Mouse (Mus musculus) hindbrain, embryonic 16.5 days (tissue): ENCODE results near the gene Calm2. TPM values are rescaled to one million over a fixed set of nuclear protein-coding genes. Genes with fewer than 3 reads are reported as not detected.
A peak's percentile ranks its signal among the peaks of the same experiment; 100 is the strongest.

Source experiments
- ATAC-seq: fragments of 200-750 bp; cut with Nextera tagmentation; 2 replicates; pipeline ENCODE4 v1.8.0; 2017; ENCODE audit warnings: moderate TSS enrichment, moderate library complexity
- H3K27ac ChIP-seq: fragments of 300-500 bp; sonication (generic); 2 replicates; pipeline ENCODE4 v1.5.1; 2014; ENCODE audit warnings: low read depth, mild to moderate bottlenecking, control low read depth, low read length, moderate library complexity
- H3K27me3 ChIP-seq: fragments of 300-500 bp; sonication (generic); replicated peaks from 2 replicates; pipeline ENCODE4 v1.6.1; 2014; ENCODE audit warnings: low read length; ENCODE audit not compliant: control insufficient read depth, insufficient read depth
- H3K36me3 ChIP-seq: fragments of 300-500 bp; sonication (generic); 2 replicates; pipeline ENCODE4 v1.6.1; 2014; ENCODE audit warnings: mild to moderate bottlenecking, low read length, moderate library complexity, mixed read lengths; ENCODE audit not compliant: control insufficient read depth, insufficient read depth
- H3K4me1 ChIP-seq: fragments of 300-500 bp; sonication (generic); 2 replicates; pipeline ENCODE4 v1.6.1; 2014; ENCODE audit warnings: low read depth, low read length; ENCODE audit not compliant: control insufficient read depth, insufficient read depth
- H3K4me2 ChIP-seq: fragments of 300-500 bp; sonication (generic); 2 replicates; pipeline ENCODE4 v1.6.1; 2014; ENCODE audit warnings: mild to moderate bottlenecking, low read length, control low read depth, moderate library complexity
- H3K4me3 ChIP-seq: fragments of 300-500 bp; sonication (generic); 2 replicates; pipeline ENCODE4 v1.5.1; 2014; ENCODE audit warnings: mild to moderate bottlenecking, low read length, control low read depth, moderate library complexity
- H3K9ac ChIP-seq: fragments of 300-500 bp; sonication (generic); 2 replicates; pipeline ENCODE4 v1.6.1; 2014; ENCODE audit warnings: low read depth, mild to moderate bottlenecking, control low read depth, low read length, moderate library complexity
- H3K9me3 ChIP-seq: fragments of 300-500 bp; sonication (generic); 2 replicates; pipeline ENCODE4 v1.6.1; 2014; ENCODE audit warnings: mild to moderate bottlenecking, low read length, moderate library complexity; ENCODE audit not compliant: control insufficient read depth
- WGBS: fragments of 180-500 bp; shearing (Covaris S2); extraction: QIAGEN DNeasy Blood & Tissue Kit; methylation state at CpG from one replicate; pipeline ENCODE4 v1.1.7; 2014; 5-methylcytosine and 5-hydroxymethylcytosine counted together
- polyA plus RNA-seq: library from polyadenylated mRNA; unstranded; fragments of >200 nt; fragmentation: Nextera tagmentation; extraction: Ambion mirVana; gene quantifications from 2 replicates; pipeline ENCODE4 v1.2.1, GENCODE M21; 2015

Gene Calm2
- polyA plus RNA-seq, 1 experiment from 2014 or later: 3,155 TPM

- peak; percentile 60; the same call in 1 of the 2 replicates for ATAC-seq
- Histone ChIP-seq H3K36me3 (no peaks in the 10 kb centered on the region), H3K4me3 (no peak overlapping the region), H3K9me3 (no peaks in the 10 kb centered on the region), H3K27me3 (no peaks in the 10 kb centered on the region; the same call in 1 of the 2 replicates), H3K4me2 (no peak overlapping the region), H3K4me1 (peaks cover 6% of the 10 kb centered on the region; the same call in 1 of the 2 replicates), H3K27ac (no peak overlapping the region), H3K9ac (no peak overlapping the region)
- whole genome bisulfite sequencing: 53% methylated on average over 7 of the region's 7 CpGs
Observed at GRCm38 (mm10) chr17:87391242-87391641, 55.5 kb downstream of the Calm2 start.

GRCm38 (mm10) chr17:87387068-87387467 is 59.7 kb downstream of the Calm2 start:
- Histone ChIP-seq H3K4me3 (no peak overlapping the region), H3K27ac (no peak overlapping the region; the same call in 1 of the 2 replicates)
- ATAC-seq: no peak

GRCm38 (mm10) chr17:87385835-87386234 is 60.9 kb downstream of the Calm2 start:
- no peak overlapping the region for H3K9ac ChIP-seq
- H3K27me3 ChIP-seq: no peaks in the 10 kb centered on the region
- no peaks in the 10 kb centered on the region for H3K9me3 ChIP-seq
- no peak overlapping the region for H3K27ac ChIP-seq
- 58% methylated on average over 3 of the region's 3 CpGs for WGBS
- no peaks in the 10 kb centered on the region for H3K36me3 ChIP-seq
- H3K4me3 ChIP-seq: no peak overlapping the region
- peaks cover 6% of the 10 kb centered on the region; the same call in 1 of the 2 replicates for H3K4me1 ChIP-seq
- ATAC-seq: no peak
- H3K4me2 ChIP-seq: no peak overlapping the region

More at GRCm38 (mm10) chr17:87387068-87387467, 59.7 kb downstream of the Calm2 start:
- H3K27me3 ChIP-seq: no peaks in the 10 kb centered on the region
- H3K4me1 ChIP-seq: peaks cover 6% of the 10 kb centered on the region; the same call in 1 of the 2 replicates
- WGBS: 21% methylated on average over 5 of the region's 5 CpGs
- H3K9me3 ChIP-seq: no peaks in the 10 kb centered on the region
- no peaks in the 10 kb centered on the region for H3K36me3 ChIP-seq
- no peak overlapping the region for H3K9ac ChIP-seq
- H3K4me2 ChIP-seq: no peak overlapping the region

Other genes with a start within 250 kb of the Calm2 start
- 48.1 and 49.0 TPM in 2 replicates for gene Mcfd2, start 181.0 kb downstream of the Calm2 start, polyA plus RNA-seq
- 6.1 and 6.6 TPM in 2 replicates for gene Ttc7, start 164.0 kb downstream of the Calm2 start, polyA plus RNA-seq
- gene Stpg4, start 19.2 kb downstream of the Calm2 start, polyA plus RNA-seq: 0.19 TPM in 1 of 2 replicates, not detected in the other
- 4.4 and 4.7 TPM in 2 replicates for gene Epcam, start 189.0 kb upstream of the Calm2 start, polyA plus RNA-seq
- 57.7 and 62.6 TPM in 2 replicates for gene Msh2, start 225.4 kb upstream of the Calm2 start, polyA plus RNA-seq